Mouse (Mus musculus): ENCODE measurements around the gene Olfr531.

DNA sequence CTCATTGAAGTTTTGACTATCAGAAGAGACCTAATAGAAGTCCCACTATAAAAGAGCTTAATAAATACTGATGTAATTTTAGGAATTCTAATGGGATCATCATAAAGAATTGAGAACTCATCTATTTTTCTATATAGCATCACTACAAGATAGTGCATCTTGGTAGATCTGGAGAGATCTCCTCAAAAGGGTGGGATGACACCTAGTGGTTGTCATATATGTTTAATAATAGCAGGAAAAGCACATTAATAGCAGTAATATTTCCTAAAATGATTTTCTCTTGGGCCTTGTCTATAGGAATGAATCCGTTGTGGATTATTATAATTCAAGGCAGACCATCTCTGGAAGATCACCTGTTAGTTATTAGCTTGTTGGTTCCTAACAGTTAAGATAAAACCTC, 40.4 kb upstream of the Olfr531 start:
- no peak for TF ChIP-seq EP300 (IDR thresholded peaks at IDR 0.05)
- TF ChIP-seq CTCF (IDR thresholded peaks at IDR 0.05): no peak
